ENCODE assay signal across 8 mouse cellular contexts in the genomic region with DNA sequence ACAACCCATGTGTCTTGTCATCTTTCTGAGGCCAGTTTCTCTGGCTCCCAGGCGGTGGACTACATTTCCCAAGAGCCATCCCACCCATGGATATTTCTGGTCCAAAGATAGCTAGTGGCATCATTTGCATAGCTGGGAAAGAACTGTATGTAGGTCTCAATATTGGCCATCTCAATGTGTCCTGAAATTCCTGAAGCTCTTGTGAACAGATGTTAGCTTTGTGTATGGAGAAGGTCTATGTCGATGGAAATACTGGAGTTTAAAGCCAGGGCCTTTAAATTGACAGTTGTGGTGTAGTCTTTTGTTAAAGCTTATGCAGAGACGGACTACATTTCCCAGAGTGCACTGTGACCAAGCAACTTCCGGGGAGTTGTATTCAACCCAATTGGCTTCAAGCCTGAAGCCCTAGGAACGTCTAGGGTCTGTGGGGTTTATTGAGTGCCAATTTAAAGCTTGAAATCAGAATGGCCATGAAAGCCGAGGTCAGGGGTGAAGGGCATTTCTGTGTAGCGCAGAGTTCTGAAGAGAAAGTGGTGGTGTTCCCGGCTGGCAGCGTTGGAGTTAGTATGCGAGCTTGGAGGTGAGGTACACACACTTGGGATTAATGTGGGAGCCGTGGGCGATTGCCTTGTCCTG. TPM values are rescaled to one million over a fixed set of nuclear protein-coding genes. Genes with fewer than 3 reads are reported as not detected.
DNase-seq lines count a peak whose midpoint lies in the region; ATAC-seq lines count a peak whose summit lies in the region.

No protein-coding gene starts in this region.

- 2% methylated on average over 12 of the region's 12 CpGs for WGBS in hindbrain, embryonic 16.5 days

- peak overlapping the region; percentile 82 for H3K27ac ChIP-seq in hindbrain, embryonic 16.5 days (ENCODE audit: low read depth, low read length)

- peak overlapping the region; percentile 81 for H3K4me2 ChIP-seq in hindbrain, embryonic 16.5 days (ENCODE audit: low read length)

- peaks cover 6% of the 10 kb centered on the region for H3K36me3 ChIP-seq in hindbrain, embryonic 16.5 days (ENCODE audit: control insufficient read depth, insufficient read depth, low read length)

- peaks cover 26% of the 10 kb centered on the region for H3K4me1 ChIP-seq in hindbrain, embryonic 16.5 days (ENCODE audit: control insufficient read depth, insufficient read depth, low read depth, low read length)

- H3K9ac ChIP-seq in hindbrain, embryonic 16.5 days (ENCODE audit: low read depth, low read length), result peak overlapping the region; percentile 75

- peak overlapping the region; percentile 70 for H3K4me3 ChIP-seq in hindbrain, embryonic 16.5 days (ENCODE audit: low read length)

- ATAC-seq in hindbrain, embryonic 16.5 days, result peak; percentile 77

- DNase-seq in ZHBTc4 (ENCODE audit: low read depth, low spot score), result peak; percentile 83
- DNase-seq in cerebellum, postnatal 4 days (ENCODE audit: low spot score in 2 of 2), result peak; percentile 25 to 50
- DNase-seq in gastrocnemius, adult 18-20 months (ENCODE audit: low spot score), result peak; percentile 83
- DNase-seq in left cerebral cortex, adult 11 months (ENCODE audit: low spot score), result peak; percentile 72
- DNase-seq in lung, postnatal 36 days, result peak; percentile 91
- peak; percentile 89 for DNase-seq in retina, embryonic 14.5 days (ENCODE audit: low spot score)
- peak; percentile 64 to 67 for DNase-seq in thymus, postnatal 36 days

- no peaks in the 10 kb centered on the region for H3K27me3 ChIP-seq in hindbrain, embryonic 16.5 days (replicated peaks; ENCODE audit: control insufficient read depth, insufficient read depth, low read length)

- H3K9me3 ChIP-seq in hindbrain, embryonic 16.5 days (ENCODE audit: control insufficient read depth, low read length), result no peaks in the 10 kb centered on the region

RNA-seq across cellular contexts. Expression of gene Zfp790, which starts 2.8 kb away (rescaled TPM):
- total RNA-seq in gastrocnemius, adult 18-20 months (2021), result 1 to 10 TPM; 7.7 to 8.2 TPM
- 23.0 and 25.9 TPM in 2 replicates for polyA plus RNA-seq in hindbrain, embryonic 16.5 days (2015; fragmentation: Nextera tagmentation; extraction: Ambion mirVana)

RNA-seq across cellular contexts. Expression of gene Zfp940, which starts 34.7 kb away (rescaled TPM):
- 1 to 10 TPM; 2.3 TPM for total RNA-seq in gastrocnemius, adult 18-20 months (2021)
- polyA plus RNA-seq in hindbrain, embryonic 16.5 days (2015; fragmentation: Nextera tagmentation; extraction: Ambion mirVana), result 13.3 and 15.1 TPM in 2 replicates

RNA-seq across cellular contexts. Expression of gene Zfp30, which starts 34.9 kb away (rescaled TPM):
- total RNA-seq in gastrocnemius, adult 18-20 months (2021), result 1 to 10 TPM; 1.9 to 2.1 TPM
- 11.6 and 11.8 TPM in 2 replicates for polyA plus RNA-seq in hindbrain, embryonic 16.5 days (2015; fragmentation: Nextera tagmentation; extraction: Ambion mirVana)

RNA-seq across cellular contexts. Expression of gene Zfp420, which starts 41.0 kb away (rescaled TPM):
- 1 to 10 TPM; 2.9 to 3.7 TPM for total RNA-seq in gastrocnemius, adult 18-20 months (2021)
- polyA plus RNA-seq in hindbrain, embryonic 16.5 days (2015; fragmentation: Nextera tagmentation; extraction: Ambion mirVana), result 20.1 and 20.9 TPM in 2 replicates

RNA-seq across cellular contexts. Expression of gene Zfp84, which starts 50.4 kb away (rescaled TPM):
- total RNA-seq in gastrocnemius, adult 18-20 months (2021), result 1 to 10 TPM; 5.9 to 7.0 TPM
- 12.3 and 15.1 TPM in 2 replicates for polyA plus RNA-seq in hindbrain, embryonic 16.5 days (2015; fragmentation: Nextera tagmentation; extraction: Ambion mirVana)

Comparison
In these comparisons a context has a peak if more than half of its experiments do, and no peak if none do; other contexts are left out.
1. Peak in every context shown above with its lines: DNase-seq, ATAC-seq, H3K4me3 ChIP-seq and H3K27ac ChIP-seq.
2. DNase-seq: peak in every context shown above with its lines; median percentile 91 in lung, postnatal 36 days; 89 in retina, embryonic 14.5 days; 83 in ZHBTc4; 83 in gastrocnemius, adult 18-20 months; 72 in left cerebral cortex, adult 11 months; 66 in thymus, postnatal 36 days; 38 in cerebellum, postnatal 4 days.